Mouse (Mus musculus): Measurements from ENCODE around the gene Hoxc9.

DNA sequence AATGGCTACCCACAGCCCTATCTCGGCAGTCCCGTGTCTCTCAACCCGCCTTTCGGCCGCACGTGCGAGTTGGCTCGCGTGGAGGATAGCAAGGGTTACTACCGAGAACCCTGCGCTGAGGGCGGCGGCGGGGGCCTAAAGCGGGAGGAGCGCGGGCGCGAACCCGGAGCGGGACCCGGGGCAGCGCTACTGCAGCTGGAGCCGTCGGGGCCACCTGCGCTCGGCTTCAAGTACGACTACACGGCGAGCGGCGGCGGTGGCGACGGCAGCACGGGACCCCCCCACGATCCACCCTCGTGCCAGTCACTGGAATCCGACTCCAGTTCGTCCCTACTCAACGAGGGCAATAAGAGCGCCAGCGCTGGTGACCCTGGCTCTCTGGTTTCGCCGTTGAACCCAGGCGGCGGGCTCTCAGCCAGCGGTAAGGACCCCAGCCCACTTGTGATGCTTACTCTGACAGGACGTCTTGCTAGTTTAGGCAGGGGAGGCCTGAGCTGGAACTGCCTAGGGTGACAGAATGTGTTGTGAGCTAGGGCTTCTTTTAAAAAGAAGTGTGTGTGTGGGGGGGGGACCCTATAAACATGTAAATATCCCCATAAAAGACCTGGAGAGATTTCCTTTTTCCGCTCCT, 39.1 kb upstream of the Hoxc9 start:
- no peak for TF ChIP-seq CTCF (conservative IDR thresholded peaks at IDR 0.05; ENCODE audit: low read length)
- no peak for TF ChIP-seq POU5F1 (IDR thresholded peaks at IDR 0.05; ENCODE audit: borderline replicate concordance, low read length)

Data from E14TG2a.4 (cell line).